Mouse (Mus musculus) CH12.LX (cell line): ENCODE measurements around the gene Mas1. TPM values are rescaled to one million over a fixed set of nuclear protein-coding genes. Genes with fewer than 3 reads are reported as not detected.

ENCODE experiments used
- DNase-seq: peaks from one replicate; pipeline ENCODE4 v3.0.0-alpha.2; 2013; ENCODE audit errors: extremely low read depth
- H3K27ac ChIP-seq: 2 replicates; pipeline ENCODE4 v1.5.1; 2012; ENCODE audit warnings: low read depth, mild to moderate bottlenecking, control low read depth, moderate library complexity; ENCODE audit not compliant: insufficient read depth
- H3K27me3 ChIP-seq: replicated peaks from 2 replicates; pipeline ENCODE3; 2012; ENCODE audit warnings: inconsistent platforms
- H3K36me3 ChIP-seq, 2 experiments: replicated peaks in 1 of 2; 2 replicates each; pipeline versions ENCODE3 to v1.6.1; 2012; ENCODE audit warnings: inconsistent platforms in 1 of 2, low read length in 1 of 2, mild to moderate bottlenecking in 1 of 2, mixed read lengths in 1 of 2, moderate library complexity in 1 of 2; ENCODE audit not compliant: control insufficient read depth in 1 of 2, insufficient read depth in 1 of 2
- H3K4me1 ChIP-seq, 2 experiments: 2 replicates each; pipeline ENCODE4 v1.6.1; 2012; ENCODE audit warnings: inconsistent platforms in 1 of 2, moderate library complexity in 1 of 2; ENCODE audit not compliant: insufficient read depth in 2 of 2, control insufficient read depth in 1 of 2
- H3K4me2 ChIP-seq: 2 replicates; pipeline ENCODE4 v1.6.1; 2012; ENCODE audit warnings: low read depth, mild to moderate bottlenecking, control low read depth; ENCODE audit not compliant: poor library complexity, insufficient read depth, severe bottlenecking
- H3K4me3 ChIP-seq, 3 experiments: fragments of 150-350 bp in 1 of 3; sonication (generic) in 1 of 3; replicated peaks in 1 of 3; 2 replicates each; pipeline versions ENCODE3 to v1.5.1; 2011 to 2012; ENCODE audit warnings: low read depth in 2 of 3, low read length in 2 of 3, mild to moderate bottlenecking in 2 of 3, moderate library complexity in 2 of 3, control low read depth in 1 of 3, improper control_type of control experiment in 1 of 3, inconsistent platforms in 1 of 3, mixed read lengths in 1 of 3; ENCODE audit not compliant: poor library complexity in 1 of 3
- H3K79me2 ChIP-seq: replicated peaks from 2 replicates; pipeline ENCODE4 v1.6.1; 2012; ENCODE audit warnings: mild to moderate bottlenecking, moderate library complexity; ENCODE audit not compliant: control insufficient read depth, poor library complexity, insufficient read depth, severe bottlenecking; ENCODE audit errors: extremely low read depth
- H3K9ac ChIP-seq: 2 replicates; pipeline ENCODE4 v1.6.1; 2012; ENCODE audit warnings: low read depth, mild to moderate bottlenecking, control low read depth, moderate library complexity; ENCODE audit not compliant: insufficient read depth
- H3K9me3 ChIP-seq: replicated peaks from 2 replicates; pipeline ENCODE3; 2012; ENCODE audit warnings: low read length, inconsistent platforms, mixed read lengths
- BHLHE40 ChIP-seq: IDR thresholded peaks from 2 replicates; pipeline ENCODE4 v1.6.1; 2011; ENCODE audit warnings: mild to moderate bottlenecking, low read depth, low read length, improper control_type of control experiment
- CHD2 ChIP-seq: IDR thresholded peaks from 2 replicates; pipeline ENCODE4 v1.6.1; 2011; ENCODE audit warnings: low read length, improper control_type of control experiment
- CTCF ChIP-seq, 2 experiments: IDR thresholded peaks in 1 of 2; conservative IDR thresholded peaks in 1 of 2; 2 replicates each; pipeline ENCODE4 v1.5.1; 2011 to 2012; ENCODE audit warnings: low read depth in 2 of 2, low read length in 2 of 2, improper control_type of control experiment in 1 of 2, inconsistent platforms in 1 of 2, mild to moderate bottlenecking in 1 of 2, moderate library complexity in 1 of 2
- E2F4 ChIP-seq: IDR thresholded peaks from 2 replicates; pipeline ENCODE4 v1.6.1; 2011; ENCODE audit warnings: low read depth, low read length, improper control_type of control experiment; ENCODE audit not compliant: insufficient replicate concordance
- ELF1 ChIP-seq: IDR thresholded peaks from 2 replicates; pipeline ENCODE4 v1.6.1; 2014; ENCODE audit warnings: low read depth, mild to moderate bottlenecking, inconsistent platforms, low read length, improper control_type of control experiment
- EP300 ChIP-seq: IDR thresholded peaks from 2 replicates; pipeline ENCODE4 v1.6.1; 2011; ENCODE audit warnings: low read length, improper control_type of control experiment
- ETS1 ChIP-seq: conservative IDR thresholded peaks from 2 replicates; pipeline ENCODE4 v1.6.1; 2012; ENCODE audit warnings: low read depth, mild to moderate bottlenecking, inconsistent platforms, low read length, improper control_type of control experiment, moderate library complexity
- IRF4 ChIP-seq: IDR thresholded peaks from 2 replicates; pipeline ENCODE4 v1.6.1; 2014; ENCODE audit warnings: low read depth, mild to moderate bottlenecking, inconsistent platforms, low read length, improper control_type of control experiment
- JUN ChIP-seq: IDR thresholded peaks from 2 replicates; pipeline ENCODE4 v1.6.1; 2011; ENCODE audit warnings: low read depth, mild to moderate bottlenecking, low read length, improper control_type of control experiment, moderate library complexity; ENCODE audit not compliant: insufficient read depth
- JUND ChIP-seq: conservative IDR thresholded peaks from 2 replicates; pipeline ENCODE4 v1.6.1; 2011; ENCODE audit warnings: low read depth, low read length, improper control_type of control experiment
- MAX ChIP-seq: IDR thresholded peaks from 2 replicates; pipeline ENCODE4 v1.6.1; 2011; ENCODE audit warnings: low read length, improper control_type of control experiment
- MXI1 ChIP-seq: IDR thresholded peaks from 2 replicates; pipeline ENCODE4 v1.6.1; 2011; ENCODE audit warnings: mild to moderate bottlenecking, low read depth, low read length, improper control_type of control experiment
- NELFE ChIP-seq: IDR thresholded peaks from 2 replicates; pipeline ENCODE4 v1.6.1; 2011; ENCODE audit warnings: low read depth, low read length, improper control_type of control experiment
- NRF1 ChIP-seq: IDR thresholded peaks from 2 replicates; pipeline ENCODE4 v1.6.1; 2014; ENCODE audit warnings: low read depth, mild to moderate bottlenecking, inconsistent platforms, low read length, improper control_type of control experiment, moderate library complexity
- POLR2AphosphoS2 ChIP-seq: IDR thresholded peaks from 2 replicates; pipeline ENCODE4 v1.6.1; 2011; ENCODE audit warnings: low read depth, low read length, improper control_type of control experiment
- RAD21 ChIP-seq: IDR thresholded peaks from 2 replicates; pipeline ENCODE4 v1.6.1; 2011; ENCODE audit warnings: low read depth, mild to moderate bottlenecking, low read length, improper control_type of control experiment, moderate library complexity
- RCOR1 ChIP-seq: conservative IDR thresholded peaks from 2 replicates; pipeline ENCODE4 v1.6.1; 2012; ENCODE audit warnings: low read depth, mild to moderate bottlenecking, inconsistent platforms, low read length, improper control_type of control experiment
- SIN3A ChIP-seq: IDR thresholded peaks from 2 replicates; pipeline ENCODE4 v1.6.1; 2012; ENCODE audit warnings: low read length, improper control_type of control experiment, inconsistent platforms
- SMC3 ChIP-seq: IDR thresholded peaks from 2 replicates; pipeline ENCODE4 v1.6.1; 2011; ENCODE audit warnings: low read depth, low read length, improper control_type of control experiment
- TBP ChIP-seq: conservative IDR thresholded peaks from 2 replicates; pipeline ENCODE4 v1.6.1; 2011; ENCODE audit warnings: low read depth, low read length, improper control_type of control experiment
- TCF12 ChIP-seq: IDR thresholded peaks from 2 replicates; pipeline ENCODE4 v1.6.1; 2014; ENCODE audit warnings: low read depth, mild to moderate bottlenecking, inconsistent platforms, low read length, improper control_type of control experiment
- UBTF ChIP-seq: IDR thresholded peaks from 2 replicates; pipeline ENCODE4 v1.6.1; 2012; ENCODE audit warnings: low read depth, mild to moderate bottlenecking, inconsistent platforms, low read length, improper control_type of control experiment, moderate library complexity
- USF1 ChIP-seq: IDR thresholded peaks from 2 replicates; pipeline ENCODE4 v1.6.1; 2014; ENCODE audit warnings: low read depth, mild to moderate bottlenecking, inconsistent platforms, low read length, improper control_type of control experiment
- USF2 ChIP-seq: conservative IDR thresholded peaks from 2 replicates; pipeline ENCODE4 v1.6.1; 2011; ENCODE audit warnings: low read depth, low read length, improper control_type of control experiment
- ZC3H11A ChIP-seq: IDR thresholded peaks from 2 replicates; pipeline ENCODE4 v1.6.1; 2012; ENCODE audit warnings: low read depth, mild to moderate bottlenecking, inconsistent platforms, low read length, improper control_type of control experiment
- ZMIZ1 ChIP-seq: IDR thresholded peaks from 2 replicates; pipeline ENCODE4 v1.6.1; 2012; ENCODE audit warnings: low read depth, mild to moderate bottlenecking, inconsistent platforms, low read length, improper control_type of control experiment
- ZNF384 ChIP-seq: IDR thresholded peaks from 2 replicates; pipeline ENCODE4 v1.6.1; 2012; ENCODE audit warnings: low read depth, low read length, improper control_type of control experiment, inconsistent platforms
- dilution Hi-C: fragments of 300-500 bp; cut with MboI; formaldehyde crosslinking; loops from 2 replicates; pipeline ENCODE4 v1.14.3; 2020; ENCODE audit warnings: low sequenced_read_pairs; ENCODE audit not compliant: extremely low pct_unique_long_range_greater_than_20kb, extremely low pct_ligation_motif_present
- in situ Hi-C: fragments of 300-500 bp; cut with MboI; formaldehyde crosslinking; loops from 3 replicates; pipeline ENCODE4 v1.14.3; 2019; ENCODE audit warnings: low sequenced_read_pairs, low pct_ligation_motif_present, low pct_unique_long_range_greater_than_20kb, mixed read lengths
- polyA plus RNA-seq: library from polyadenylated mRNA; unstranded; fragments of >175 nt; gene quantifications from 2 replicates; pipeline ENCODE4 v1.2.1, GENCODE M21; 2012; ENCODE audit warnings: low read depth; ENCODE audit not compliant: insufficient read length
- total RNA-seq, 2 experiments: library from RNA; depleted of rRNA; stranded (reverse); fragments of 300-350 nt in 1 of 2; fragments of >200 nt in 1 of 2; gene quantifications; 2 replicates each; pipeline ENCODE4 v1.2.3; 2012 to 2014

The Mas1 gene
- total and polyA plus RNA-seq, 3 experiments = 0.19 TPM; not detected in 2

GRCm38 (mm10) chr17:12868640-12869039, 697 bp upstream of the Mas1 start:
- dilution Hi-C loops = no loop called here
- no peak for TF ChIP-seq CHD2
- no peak for TF ChIP-seq E2F4
- no peak for TF ChIP-seq TCF12
- peak; percentile 26 for TF ChIP-seq RAD21
- peak in 1 of 2 experiments; percentile 25; a peak in 1 of 4 replicates for TF ChIP-seq CTCF (conservative IDR thresholded peaks at IDR 0.05 in 1 of 2, IDR thresholded peaks at IDR 0.05 in 1 of 2; ENCODE audit: low read depth in 2 of 2, low read length in 2 of 2)
- peak; percentile 56 for TF ChIP-seq ZNF384
- no peak for TF ChIP-seq IRF4
- DNase-seq = no peak
- Histone ChIP-seq H3K4me3 (no peak overlapping the region), H3K4me1 (peaks cover 0 to 2% of the 10 kb centered on the region in 2 experiments; a peak in 3 of 4 replicates), H3K27ac (no peak overlapping the region), H3K36me3 (no peaks in the 10 kb centered on the region), H3K9ac (no peak overlapping the region), H3K79me2 (no peaks in the 10 kb centered on the region), H3K4me2 (no peak overlapping the region), H3K9me3 (no peaks in the 10 kb centered on the region), H3K27me3 (peaks cover 5% of the 10 kb centered on the region)
- in situ Hi-C loops = no loop called here

DNA sequence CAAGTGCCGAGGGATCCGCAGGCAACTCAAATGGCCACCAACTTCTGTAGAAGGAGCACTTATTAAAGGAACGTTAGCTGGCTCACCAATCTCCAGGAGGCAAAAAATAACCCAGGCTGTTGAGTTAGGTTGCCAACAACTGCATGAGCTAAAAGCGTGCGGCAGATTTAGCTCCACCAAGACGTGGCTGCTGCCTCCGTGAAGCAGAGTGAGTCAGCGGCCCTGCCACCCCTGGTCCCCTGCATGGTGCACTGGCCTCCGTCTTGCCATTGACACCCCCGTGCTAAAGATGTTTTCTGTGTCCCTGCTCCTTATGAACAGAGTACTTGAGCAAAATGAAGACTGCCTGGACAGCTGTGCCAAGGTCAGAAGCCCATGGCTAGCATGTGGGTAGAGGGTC, 1.1 kb downstream of the Mas1 start:
- DNase-seq = no peak
- Histone ChIP-seq H3K27me3 (peaks cover 5% of the 10 kb centered on the region), H3K4me2 (no peak overlapping the region), H3K79me2 (no peaks in the 10 kb centered on the region), H3K36me3 (no peaks in the 10 kb centered on the region), H3K9me3 (no peaks in the 10 kb centered on the region), H3K4me3 (no peak overlapping the region), H3K9ac (no peak overlapping the region), H3K4me1 (no peaks in the 10 kb centered on the region; a peak in 2 of 4 replicates), H3K27ac (no peak overlapping the region)
- TF ChIP-seq UBTF (no peak), MXI1 (no peak), EP300 (no peak), POLR2AphosphoS2 (no peak), RCOR1 (no peak), ZMIZ1 (no peak), CTCF (conservative IDR thresholded peaks at IDR 0.05 in 1 of 2, IDR thresholded peaks at IDR 0.05 in 1 of 2; ENCODE audit: low read depth in 2 of 2, low read length in 2 of 2) (no peak)
- in situ Hi-C loops (no loop called here), dilution Hi-C loops (no loop called here)

GRCm38 (mm10) chr17:12865407-12865806, 2.5 kb downstream of the Mas1 start:
- dilution Hi-C loops (no loop called here), in situ Hi-C loops (no loop called here)
- Histone ChIP-seq H3K9ac (no peak overlapping the region), H3K9me3 (no peaks in the 10 kb centered on the region), H3K27me3 (no peaks in the 10 kb centered on the region), H3K27ac (no peak overlapping the region), H3K4me1 (no peaks in the 10 kb centered on the region; a peak in 2 of 4 replicates), H3K36me3 (no peaks in the 10 kb centered on the region), H3K79me2 (no peaks in the 10 kb centered on the region), H3K4me3 (no peak overlapping the region), H3K4me2 (no peak overlapping the region)
- no peak for DNase-seq
- no peak for TF ChIP-seq NELFE
- TF ChIP-seq SMC3 = no peak
- no peak for TF ChIP-seq USF2
- TF ChIP-seq JUND = no peak
- no peak for TF ChIP-seq BHLHE40
- no peak for TF ChIP-seq EP300
- no peak for TF ChIP-seq ZNF384
- TF ChIP-seq ELF1 = no peak
- no peak for TF ChIP-seq ETS1
- TF ChIP-seq NRF1 = no peak
- no peak for TF ChIP-seq SIN3A
- no peak for TF ChIP-seq MAX
- no peak for TF ChIP-seq USF1
- no peak for TF ChIP-seq TBP
- TF ChIP-seq RAD21 = no peak
- no peak for TF ChIP-seq ZC3H11A
- TF ChIP-seq POLR2AphosphoS2 = no peak
- TF ChIP-seq JUN = no peak
